Mouse (Mus musculus) thymus, postnatal 10 days (tissue): ENCODE data around the gene Gm9573.

ENCODE experiments used
- DNase-seq, 2 experiments: peaks; one replicate each; pipeline ENCODE4 v3.0.0; 2021; ENCODE audit warnings: low spot score in 2 of 2

Gm9573 gene

DNA sequence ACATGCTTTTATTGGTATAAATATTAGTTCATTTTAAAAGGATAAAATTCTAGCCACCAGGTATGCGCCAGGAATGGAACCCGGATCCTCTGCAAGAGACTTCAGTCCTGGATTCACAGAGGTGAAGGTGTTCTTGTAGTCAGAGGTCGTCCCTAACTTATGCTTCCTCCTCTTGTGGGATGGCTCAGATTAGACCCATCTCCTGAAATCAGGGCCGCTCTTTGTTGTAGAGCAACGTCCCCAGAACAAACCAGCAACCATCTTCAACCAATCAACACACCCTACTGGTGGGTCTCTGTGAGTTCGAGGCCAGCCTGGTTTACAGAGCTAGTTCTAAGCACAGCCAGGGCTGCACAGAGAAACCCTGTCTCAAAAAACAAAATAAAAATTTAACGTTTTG is 32.0 kb downstream of the Gm9573 start:
- no peak for DNase-seq

- no peak for DNase-seq
These were observed 32.7 kb downstream of the Gm9573 start for GRCm38 (mm10) chr17:35593786-35594185.

- no peak for DNase-seq
These were observed 34.3 kb downstream of the Gm9573 start for GRCm38 (mm10) chr17:35592131-35592530.

DNA sequence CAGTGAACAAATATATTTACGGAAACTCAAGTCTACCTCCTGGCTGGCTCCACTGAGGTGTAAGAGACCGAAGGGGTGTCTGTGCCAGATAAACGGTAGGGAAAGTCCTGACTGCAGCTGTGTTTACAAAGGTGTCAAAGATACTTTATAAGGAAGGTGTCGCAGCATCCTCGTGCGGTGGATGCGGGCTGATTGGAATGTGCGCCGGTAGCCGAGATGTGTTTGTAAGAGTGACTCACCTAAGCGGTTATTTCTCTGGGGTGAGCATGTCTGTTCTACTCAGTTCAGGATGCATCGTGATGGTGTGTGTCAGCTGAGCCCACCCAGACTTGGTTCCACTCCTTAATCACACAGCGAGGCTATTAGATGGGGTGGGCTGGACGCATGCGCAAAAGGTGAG is 34.7 kb downstream of the Gm9573 start:
- DNase-seq, result no peak

- no peak for DNase-seq
These were observed 35.2 kb downstream of the Gm9573 start for GRCm38 (mm10) chr17:35591219-35591578.

- peak; percentile 22 to 74 for DNase-seq
These were observed 35.8 kb downstream of the Gm9573 start for GRCm38 (mm10) chr17:35590410-35591218.

- no peak for DNase-seq
These were observed 38.0 kb downstream of the Gm9573 start for GRCm38 (mm10) chr17:35588387-35588786.

DNA sequence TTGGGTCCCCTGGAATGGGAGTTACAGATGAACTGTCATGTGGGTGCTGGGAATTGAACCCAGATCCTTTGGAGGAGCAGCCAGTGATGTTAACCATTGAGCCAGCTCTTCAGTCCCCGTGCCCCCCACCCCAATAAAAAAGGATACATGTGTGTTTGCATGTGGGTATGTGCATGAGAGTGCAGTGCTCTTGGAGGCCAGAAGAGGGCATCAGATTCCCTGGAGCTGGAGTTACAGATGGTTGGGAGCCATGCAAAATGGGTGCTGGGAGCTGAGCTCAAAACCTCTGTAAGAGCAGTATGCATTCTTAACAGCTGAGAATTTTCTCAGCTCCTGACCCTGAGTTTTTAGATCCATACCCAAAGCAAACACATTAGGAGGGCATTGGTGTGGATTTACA is 39.1 kb downstream of the Gm9573 start:
- DNase-seq, result no peak

- peak; percentile 56 to 85 for DNase-seq
These were observed 42.0 kb downstream of the Gm9573 start for GRCm38 (mm10) chr17:35584330-35584937.

DNA sequence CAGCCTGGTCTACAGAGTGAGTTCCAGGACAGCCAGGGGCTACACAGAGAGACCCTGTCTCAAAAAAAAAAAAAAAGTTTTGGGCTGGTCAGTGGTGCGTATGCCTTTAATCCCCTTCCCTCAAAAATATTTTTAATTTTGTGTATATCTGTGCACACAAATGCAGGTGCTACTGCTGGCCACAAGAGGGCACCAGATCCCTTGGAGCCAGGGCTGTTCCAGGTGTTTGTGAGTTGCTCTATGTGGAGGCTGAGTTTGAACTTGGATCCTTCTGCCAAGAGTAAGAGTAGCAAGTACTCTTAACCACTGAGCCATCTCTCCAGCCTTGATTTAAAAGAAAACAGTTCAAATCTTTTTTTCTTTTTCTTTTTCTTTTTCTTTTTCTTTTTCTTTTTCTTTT is 43.5 kb downstream of the Gm9573 start:
- peak in 1 of 2 experiments; percentile 40 for DNase-seq

GRCm38 (mm10) chr17:35578211-35578610 is 48.2 kb downstream of the Gm9573 start:
- peak; percentile 55 to 90 for DNase-seq

GRCm38 (mm10) chr17:35571477-35571876 is 55.0 kb downstream of the Gm9573 start:
- no peak for DNase-seq

DNA sequence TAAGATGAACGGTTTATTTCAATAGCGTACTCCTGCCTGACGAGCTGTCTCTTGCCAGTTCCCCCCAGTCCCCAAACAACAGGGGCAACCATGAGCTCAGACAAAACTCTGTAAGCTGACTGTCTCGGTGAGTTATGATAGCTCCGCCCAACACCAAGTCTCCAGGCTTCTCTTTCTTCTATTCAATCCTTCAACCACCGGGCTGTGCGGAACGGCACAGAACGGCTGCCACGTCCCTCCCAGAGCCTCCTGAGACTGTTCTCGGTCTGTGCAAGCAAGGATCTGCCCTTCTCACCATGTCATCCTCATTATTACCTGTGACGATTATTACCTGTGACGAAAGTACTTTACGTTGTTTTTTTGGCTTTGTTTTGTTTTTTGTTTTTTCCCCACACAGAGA is 55.6 kb downstream of the Gm9573 start:
- DNase-seq, result no peak

GRCm38 (mm10) chr17:35569091-35569944 is 57.1 kb downstream of the Gm9573 start:
- DNase-seq, result peak in 1 of 2 experiments; percentile 20
